Mouse (Mus musculus): ENCODE results near the gene Cacna1d.

The Cacna1d gene

GRCm38 (mm10) chr14:30166036-30166435 is 325.2 kb downstream of the Cacna1d start:
- Histone ChIP-seq H3K36me3 (ENCODE audit: control insufficient read depth, insufficient read depth, low read length, poor library complexity, severe bottlenecking) (no peaks in the 10 kb centered on the region), H3K27me3 (ENCODE audit: control insufficient read depth, insufficient read depth, low read length, poor library complexity, severe bottlenecking) (no peaks in the 10 kb centered on the region)
- DNase-seq (ENCODE audit: low read depth, low spot score) = no peak

- Histone ChIP-seq H3K36me3 (ENCODE audit: control insufficient read depth, insufficient read depth, low read length, poor library complexity, severe bottlenecking) (no peaks in the 10 kb centered on the region), H3K27me3 (ENCODE audit: control insufficient read depth, insufficient read depth, low read length, poor library complexity, severe bottlenecking) (no peaks in the 10 kb centered on the region)
- no peak for DNase-seq (ENCODE audit: low read depth, low spot score)
Measured at GRCm38 (mm10) chr14:30163733-30164708, 327.2 kb downstream of the Cacna1d start.

GRCm38 (mm10) chr14:30147774-30148173 is 343.5 kb downstream of the Cacna1d start:
- DNase-seq (ENCODE audit: low read depth, low spot score) = no peak
- Histone ChIP-seq H3K27me3 (ENCODE audit: control insufficient read depth, insufficient read depth, low read length, poor library complexity, severe bottlenecking) (no peaks in the 10 kb centered on the region), H3K36me3 (ENCODE audit: control insufficient read depth, insufficient read depth, low read length, poor library complexity, severe bottlenecking) (no peaks in the 10 kb centered on the region)

GRCm38 (mm10) chr14:30138379-30138964 is 352.8 kb downstream of the Cacna1d start:
- Histone ChIP-seq H3K27me3 (ENCODE audit: control insufficient read depth, insufficient read depth, low read length, poor library complexity, severe bottlenecking) (no peaks in the 10 kb centered on the region), H3K36me3 (ENCODE audit: control insufficient read depth, insufficient read depth, low read length, poor library complexity, severe bottlenecking) (no peaks in the 10 kb centered on the region)
- no peak for DNase-seq (ENCODE audit: low read depth, low spot score)

- Histone ChIP-seq H3K27me3 (ENCODE audit: control insufficient read depth, insufficient read depth, low read length, poor library complexity, severe bottlenecking) (no peaks in the 10 kb centered on the region), H3K36me3 (ENCODE audit: control insufficient read depth, insufficient read depth, low read length, poor library complexity, severe bottlenecking) (no peaks in the 10 kb centered on the region)
- DNase-seq (ENCODE audit: low read depth, low spot score) = no peak
Measured at GRCm38 (mm10) chr14:30137961-30138360, 353.3 kb downstream of the Cacna1d start.

- peak; percentile 95 for DNase-seq (ENCODE audit: low read depth, low spot score)
- Histone ChIP-seq H3K36me3 (ENCODE audit: control insufficient read depth, insufficient read depth, low read length, poor library complexity, severe bottlenecking) (no peaks in the 10 kb centered on the region), H3K27me3 (ENCODE audit: control insufficient read depth, insufficient read depth, low read length, poor library complexity, severe bottlenecking) (no peaks in the 10 kb centered on the region)
Measured at GRCm38 (mm10) chr14:30136965-30137364, 354.3 kb downstream of the Cacna1d start.

GRCm38 (mm10) chr14:30135351-30135750 is 355.9 kb downstream of the Cacna1d start:
- Histone ChIP-seq H3K36me3 (ENCODE audit: control insufficient read depth, insufficient read depth, low read length, poor library complexity, severe bottlenecking) (no peaks in the 10 kb centered on the region), H3K27me3 (ENCODE audit: control insufficient read depth, insufficient read depth, low read length, poor library complexity, severe bottlenecking) (no peaks in the 10 kb centered on the region)
- DNase-seq (ENCODE audit: low read depth, low spot score) = no peak

- peak; percentile 35 for DNase-seq (ENCODE audit: low read depth, low spot score)
- Histone ChIP-seq H3K36me3 (ENCODE audit: control insufficient read depth, insufficient read depth, low read length, poor library complexity, severe bottlenecking) (no peaks in the 10 kb centered on the region), H3K27me3 (ENCODE audit: control insufficient read depth, insufficient read depth, low read length, poor library complexity, severe bottlenecking) (no peaks in the 10 kb centered on the region)
Measured at GRCm38 (mm10) chr14:30133684-30134083, 357.6 kb downstream of the Cacna1d start.

GRCm38 (mm10) chr14:30131256-30131655 is 360.0 kb downstream of the Cacna1d start:
- DNase-seq (ENCODE audit: low read depth, low spot score) = no peak
- H3K27me3 ChIP-seq (ENCODE audit: control insufficient read depth, insufficient read depth, low read length, poor library complexity, severe bottlenecking) = no peaks in the 10 kb centered on the region
- no peaks in the 10 kb centered on the region for H3K36me3 ChIP-seq (ENCODE audit: control insufficient read depth, insufficient read depth, low read length, poor library complexity, severe bottlenecking)

GRCm38 (mm10) chr14:30130092-30130491 is 361.2 kb downstream of the Cacna1d start:
- H3K36me3 ChIP-seq (ENCODE audit: control insufficient read depth, insufficient read depth, low read length, poor library complexity, severe bottlenecking) = no peaks in the 10 kb centered on the region
- DNase-seq (ENCODE audit: low read depth, low spot score) = no peak
- H3K27me3 ChIP-seq (ENCODE audit: control insufficient read depth, insufficient read depth, low read length, poor library complexity, severe bottlenecking) = no peaks in the 10 kb centered on the region

- Histone ChIP-seq H3K27me3 (ENCODE audit: control insufficient read depth, insufficient read depth, low read length, poor library complexity, severe bottlenecking) (no peaks in the 10 kb centered on the region), H3K36me3 (ENCODE audit: control insufficient read depth, insufficient read depth, low read length, poor library complexity, severe bottlenecking) (no peaks in the 10 kb centered on the region)
- peak; percentile 51 for DNase-seq (ENCODE audit: low read depth, low spot score)
Measured at GRCm38 (mm10) chr14:30129378-30129777, 361.9 kb downstream of the Cacna1d start.

GRCm38 (mm10) chr14:30124951-30125690 is 366.1 kb downstream of the Cacna1d start:
- peak; percentile 59 for DNase-seq (ENCODE audit: low read depth, low spot score)
- no peaks in the 10 kb centered on the region for H3K36me3 ChIP-seq (ENCODE audit: control insufficient read depth, insufficient read depth, low read length, poor library complexity, severe bottlenecking)
- H3K27me3 ChIP-seq (ENCODE audit: control insufficient read depth, insufficient read depth, low read length, poor library complexity, severe bottlenecking) = no peaks in the 10 kb centered on the region

GRCm38 (mm10) chr14:30120023-30120422 is 371.2 kb downstream of the Cacna1d start:
- Histone ChIP-seq H3K27me3 (ENCODE audit: control insufficient read depth, insufficient read depth, low read length, poor library complexity, severe bottlenecking) (no peaks in the 10 kb centered on the region), H3K36me3 (ENCODE audit: control insufficient read depth, insufficient read depth, low read length, poor library complexity, severe bottlenecking) (no peaks in the 10 kb centered on the region)
- no peak for DNase-seq (ENCODE audit: low read depth, low spot score)

GRCm38 (mm10) chr14:30113392-30114108 is 377.7 kb downstream of the Cacna1d start:
- Histone ChIP-seq H3K36me3 (ENCODE audit: control insufficient read depth, insufficient read depth, low read length, poor library complexity, severe bottlenecking) (no peaks in the 10 kb centered on the region), H3K27me3 (ENCODE audit: control insufficient read depth, insufficient read depth, low read length, poor library complexity, severe bottlenecking) (no peaks in the 10 kb centered on the region)
- no peak for DNase-seq (ENCODE audit: low read depth, low spot score)

Measured in splenic B cell, adult 2 months (primary cell).